Mouse (Mus musculus) embryonic facial prominence, embryonic 12.5 days (tissue): Measurements from ENCODE around the gene Tbl1xr1. TPM values are rescaled to one million over a fixed set of nuclear protein-coding genes. Genes with fewer than 3 reads are reported as not detected.

Experiments
- ATAC-seq: fragments of 200-750 bp; cut with Nextera tagmentation; 2 replicates; pipeline ENCODE4 v1.8.0; 2017; ENCODE audit not compliant: insufficient number of reproducible peaks, insufficient read depth, low FRiP score, low TSS enrichment
- H3K27ac ChIP-seq: fragments of 300-500 bp; sonication (generic); 2 replicates; pipeline ENCODE4 v1.5.1; 2016; ENCODE audit warnings: mild to moderate bottlenecking
- H3K27me3 ChIP-seq: fragments of 300-500 bp; sonication (generic); 2 replicates; pipeline ENCODE4 v1.6.1; 2016; ENCODE audit warnings: mild to moderate bottlenecking, moderate library complexity
- H3K36me3 ChIP-seq: fragments of 300-500 bp; sonication (generic); 2 replicates; pipeline ENCODE4 v1.6.1; 2016; ENCODE audit warnings: mild to moderate bottlenecking
- H3K4me1 ChIP-seq: fragments of 300-500 bp; sonication (generic); 2 replicates; pipeline ENCODE4 v1.6.1; 2016
- H3K4me2 ChIP-seq: fragments of 300-500 bp; sonication (generic); replicated peaks from 2 replicates; pipeline ENCODE4 v1.6.1; 2016; ENCODE audit warnings: mild to moderate bottlenecking, moderate library complexity
- H3K4me3 ChIP-seq: fragments of 300-500 bp; sonication (generic); 2 replicates; pipeline ENCODE4 v1.5.1; 2016; ENCODE audit warnings: mild to moderate bottlenecking
- H3K9ac ChIP-seq: fragments of 300-500 bp; sonication (generic); 2 replicates; pipeline ENCODE4 v1.6.1; 2016; ENCODE audit warnings: mild to moderate bottlenecking, moderate library complexity
- H3K9me3 ChIP-seq: fragments of 300-500 bp; sonication (generic); 2 replicates; pipeline ENCODE4 v1.6.1; 2016; ENCODE audit warnings: mild to moderate bottlenecking, moderate library complexity
- WGBS: fragments of 180-500 bp; shearing (Covaris S2); methylation state at CpG from one replicate; pipeline ENCODE4 v1.1.7; 2016; 5-methylcytosine and 5-hydroxymethylcytosine counted together
- polyA plus RNA-seq: library from polyadenylated mRNA; unstranded; fragments of >200 nt; fragmentation: Nextera tagmentation; extraction: Ambion mirVana; gene quantifications from 2 replicates; pipeline ENCODE4 v1.2.1, GENCODE M21; 2016

The Tbl1xr1 gene
- polyA plus RNA-seq, result 37.5 and 39.8 TPM in 2 replicates

DNA sequence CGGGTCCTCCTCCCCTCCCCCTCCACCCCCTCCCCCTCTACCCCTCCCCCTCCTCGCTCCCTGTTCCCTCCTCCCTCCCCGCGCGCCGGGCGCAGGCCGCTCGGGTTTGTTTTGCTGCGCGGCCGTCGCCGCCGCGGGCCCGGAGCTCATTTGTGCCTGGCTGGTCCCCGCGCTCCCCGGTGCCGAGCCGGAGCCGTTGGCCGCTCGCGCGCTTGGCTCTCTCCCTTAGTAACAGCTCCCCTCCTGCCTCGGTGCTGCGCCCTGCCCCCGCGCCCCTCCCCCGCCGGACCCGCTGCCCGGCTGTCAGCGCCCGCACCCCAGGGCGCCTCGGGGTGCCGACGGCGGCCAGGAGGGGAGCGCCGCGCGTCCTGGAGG is at the start of gene Tbl1xr1:
Gene Tbl1xr1, plus strand, starts transcription at position 92 of the 375 bp plus-strand sequence.
- H3K4me2 ChIP-seq, result peak within 1 kb of the TSS; percentile 59
- peaks cover 16% of the 10 kb centered on the region for H3K4me1 ChIP-seq
- H3K36me3 ChIP-seq, result no peaks in the 10 kb centered on the region
- peak within 1 kb of the TSS; percentile 93 for H3K4me3 ChIP-seq
- H3K27ac ChIP-seq, result peak within 1 kb of the TSS; percentile 99
- 0% methylated on average over 20 of the region's 46 CpGs for WGBS
- no peaks in the 10 kb centered on the region for H3K9me3 ChIP-seq
- H3K27me3 ChIP-seq, result no peaks in the 10 kb centered on the region
- peak within 1 kb of the TSS; percentile 94 for H3K9ac ChIP-seq
- ATAC-seq, result peak; percentile 85

DNA sequence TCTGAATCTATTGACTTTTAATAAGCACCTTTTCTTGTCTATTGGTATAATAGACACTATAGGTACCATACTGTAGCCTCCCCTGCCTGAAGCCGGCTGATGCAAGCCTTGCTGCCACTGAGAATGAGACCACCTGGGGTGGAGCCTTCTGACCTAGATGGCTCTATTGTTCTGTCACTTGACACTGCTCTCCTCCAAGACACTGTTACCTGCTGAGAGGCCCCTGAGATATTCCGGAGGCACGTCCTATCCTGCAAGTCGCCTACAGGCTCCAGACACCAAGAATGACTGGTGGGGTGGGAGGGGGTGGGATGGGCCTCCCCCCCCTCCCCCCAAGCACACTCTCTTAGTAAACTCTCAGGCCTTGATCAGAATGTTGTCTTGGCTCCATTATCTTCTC is 38.4 kb upstream of the Tbl1xr1 start:
- Histone ChIP-seq H3K9ac (no peak overlapping the region), H3K27me3 (no peaks in the 10 kb centered on the region), H3K27ac (no peak overlapping the region), H3K4me2 (no peak overlapping the region), H3K36me3 (no peaks in the 10 kb centered on the region), H3K9me3 (no peaks in the 10 kb centered on the region), H3K4me3 (no peak overlapping the region), H3K4me1 (no peaks in the 10 kb centered on the region)
- WGBS, result 21% methylated on average over 4 of the region's 4 CpGs
- ATAC-seq, result no peak

GRCm38 (mm10) chr3:22039036-22039795 is 37.2 kb upstream of the Tbl1xr1 start:
- Histone ChIP-seq H3K4me3 (no peak overlapping the region), H3K27me3 (no peaks in the 10 kb centered on the region)

GRCm38 (mm10) chr3:22040627-22041026 is 35.8 kb upstream of the Tbl1xr1 start:
- ATAC-seq, result no peak
- no peak overlapping the region for H3K27ac ChIP-seq
- WGBS, result 68% methylated on average over 6 of the region's 6 CpGs

More at GRCm38 (mm10) chr3:22039036-22039795, 37.2 kb upstream of the Tbl1xr1 start:
- Histone ChIP-seq H3K9me3 (no peaks in the 10 kb centered on the region), H3K4me1 (no peaks in the 10 kb centered on the region), H3K9ac (no peak overlapping the region), H3K4me2 (no peak overlapping the region), H3K27ac (no peak overlapping the region), H3K36me3 (no peaks in the 10 kb centered on the region)
- WGBS, result 87% methylated on average over 8 of the region's 8 CpGs
- ATAC-seq, result no peak

GRCm38 (mm10) chr3:22047203-22047602 is 29.2 kb upstream of the Tbl1xr1 start:
- Histone ChIP-seq H3K9me3 (no peaks in the 10 kb centered on the region), H3K27ac (no peak overlapping the region), H3K4me1 (no peaks in the 10 kb centered on the region), H3K27me3 (no peaks in the 10 kb centered on the region), H3K4me3 (no peak overlapping the region), H3K9ac (no peak overlapping the region), H3K4me2 (no peak overlapping the region), H3K36me3 (no peaks in the 10 kb centered on the region)
- no peak for ATAC-seq
- 85% methylated on average over 14 of the region's 14 CpGs for WGBS

More at GRCm38 (mm10) chr3:22040627-22041026, 35.8 kb upstream of the Tbl1xr1 start:
- no peak overlapping the region for H3K4me2 ChIP-seq
- no peaks in the 10 kb centered on the region for H3K9me3 ChIP-seq
- no peaks in the 10 kb centered on the region for H3K27me3 ChIP-seq
- no peaks in the 10 kb centered on the region for H3K4me1 ChIP-seq
- no peak overlapping the region for H3K9ac ChIP-seq
- no peak overlapping the region for H3K4me3 ChIP-seq
- no peaks in the 10 kb centered on the region for H3K36me3 ChIP-seq

DNA sequence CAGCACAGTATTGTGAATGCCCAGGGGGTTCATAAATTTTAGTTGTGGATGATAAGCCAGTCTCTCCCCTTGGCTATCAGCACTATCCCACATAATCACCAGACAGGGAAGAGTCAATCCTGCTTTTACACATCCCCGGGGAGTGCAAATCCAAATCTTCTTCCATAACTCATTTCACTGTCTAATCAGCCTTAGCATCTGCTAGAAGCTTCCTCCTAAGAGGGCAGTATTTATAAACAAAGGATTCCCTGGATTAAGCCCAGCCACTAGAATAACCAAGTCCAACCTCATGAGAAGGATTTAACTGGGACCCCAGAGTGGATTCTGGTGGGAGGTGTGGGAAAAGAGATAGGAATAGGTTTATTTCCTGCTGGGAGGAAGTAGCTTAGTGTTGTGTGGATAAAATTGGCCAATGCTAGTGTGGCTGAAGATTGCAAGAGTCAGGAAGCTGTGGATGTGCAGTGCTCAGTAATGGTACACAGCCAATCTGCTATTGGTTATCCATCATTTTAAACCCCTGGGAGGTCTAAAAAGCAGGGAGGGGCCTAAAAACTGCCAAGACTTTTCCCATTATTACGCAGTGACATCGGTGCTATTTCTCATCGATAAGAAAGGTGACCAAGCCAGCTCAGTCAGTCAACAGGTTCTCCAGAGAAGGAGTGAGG is 19.7 kb upstream of the Tbl1xr1 start:
- Histone ChIP-seq H3K27ac (no peak overlapping the region), H3K27me3 (no peaks in the 10 kb centered on the region), H3K9ac (no peak overlapping the region), H3K4me2 (no peak overlapping the region), H3K4me3 (no peak overlapping the region), H3K36me3 (no peaks in the 10 kb centered on the region), H3K9me3 (no peaks in the 10 kb centered on the region), H3K4me1 (no peaks in the 10 kb centered on the region)
- ATAC-seq, result no peak
- 92% methylated on average over 4 of the region's 4 CpGs for WGBS

GRCm38 (mm10) chr3:22058206-22058804 is 18.1 kb upstream of the Tbl1xr1 start:
- no peak overlapping the region for H3K9ac ChIP-seq
- no peaks in the 10 kb centered on the region for H3K4me1 ChIP-seq
- H3K4me3 ChIP-seq, result no peak overlapping the region
- no peaks in the 10 kb centered on the region for H3K27me3 ChIP-seq
- no peak for ATAC-seq
- H3K27ac ChIP-seq, result no peak overlapping the region
- no peaks in the 10 kb centered on the region for H3K36me3 ChIP-seq
- no peak overlapping the region for H3K4me2 ChIP-seq
- 81% methylated on average over 7 of the region's 7 CpGs for WGBS
- H3K9me3 ChIP-seq, result no peaks in the 10 kb centered on the region

GRCm38 (mm10) chr3:22061163-22061562 is 15.3 kb upstream of the Tbl1xr1 start:
- no peaks in the 10 kb centered on the region for H3K4me1 ChIP-seq
- H3K9me3 ChIP-seq, result no peaks in the 10 kb centered on the region
- 86% methylated on average over 4 of the region's 4 CpGs for WGBS
- no peak overlapping the region for H3K4me3 ChIP-seq
- H3K36me3 ChIP-seq, result no peaks in the 10 kb centered on the region
- H3K27me3 ChIP-seq, result no peaks in the 10 kb centered on the region
- ATAC-seq, result no peak
- no peak overlapping the region for H3K4me2 ChIP-seq
- no peak overlapping the region for H3K27ac ChIP-seq
- H3K9ac ChIP-seq, result no peak overlapping the region

DNA sequence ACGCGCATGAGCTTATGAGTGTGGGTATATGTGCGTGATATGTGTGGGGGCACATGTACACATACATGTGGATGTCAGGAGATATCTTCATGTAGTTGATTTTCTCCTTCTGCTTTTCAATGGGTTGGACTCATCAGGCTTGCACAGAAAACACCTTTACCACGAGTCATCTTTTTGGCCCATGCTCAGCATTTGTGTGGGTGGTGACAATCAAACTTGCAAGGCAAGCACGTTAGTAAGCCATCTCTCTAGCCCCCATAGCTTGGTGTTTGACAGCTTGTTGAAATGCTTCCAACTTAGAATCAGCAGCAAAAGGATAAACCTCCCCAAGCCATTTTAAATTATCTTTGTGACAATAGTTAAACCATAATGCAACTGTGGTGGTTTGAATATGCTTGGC is 7.8 kb upstream of the Tbl1xr1 start:
- H3K4me3 ChIP-seq, result no peak overlapping the region
- H3K9me3 ChIP-seq, result no peaks in the 10 kb centered on the region
- H3K36me3 ChIP-seq, result no peaks in the 10 kb centered on the region
- WGBS, result 87% methylated on average over 5 of the region's 5 CpGs
- H3K9ac ChIP-seq, result no peak overlapping the region
- no peak overlapping the region for H3K27ac ChIP-seq
- ATAC-seq, result no peak
- H3K4me1 ChIP-seq, result no peaks in the 10 kb centered on the region
- no peaks in the 10 kb centered on the region for H3K27me3 ChIP-seq
- H3K4me2 ChIP-seq, result no peak overlapping the region

- no peaks in the 10 kb centered on the region for H3K9me3 ChIP-seq
- WGBS, result 61% methylated on average over 1 of the region's 1 CpGs
Observed at GRCm38 (mm10) chr3:22073916-22074315, 2.5 kb upstream of the Tbl1xr1 start.

GRCm38 (mm10) chr3:22074591-22075294 is 1.7 kb upstream of the Tbl1xr1 start:
- Histone ChIP-seq H3K27ac (no peak overlapping the region), H3K4me1 (peaks cover 16% of the 10 kb centered on the region), H3K9me3 (no peaks in the 10 kb centered on the region), H3K9ac (no peak overlapping the region), H3K27me3 (no peaks in the 10 kb centered on the region), H3K4me3 (peak overlapping the region; percentile 93), H3K36me3 (no peaks in the 10 kb centered on the region), H3K4me2 (peak overlapping the region; percentile 59)
- no peak for ATAC-seq
- 31% methylated on average over 11 of the region's 11 CpGs for WGBS

More at GRCm38 (mm10) chr3:22073916-22074315, 2.5 kb upstream of the Tbl1xr1 start:
- ATAC-seq, result no peak
- Histone ChIP-seq H3K27me3 (no peaks in the 10 kb centered on the region), H3K9ac (no peak overlapping the region), H3K4me1 (peaks cover 14% of the 10 kb centered on the region), H3K36me3 (no peaks in the 10 kb centered on the region), H3K4me2 (no peak overlapping the region), H3K4me3 (no peak overlapping the region), H3K27ac (no peak overlapping the region)
